26 mouse cellular contexts compared by ENCODE assay signal in the genomic region with DNA sequence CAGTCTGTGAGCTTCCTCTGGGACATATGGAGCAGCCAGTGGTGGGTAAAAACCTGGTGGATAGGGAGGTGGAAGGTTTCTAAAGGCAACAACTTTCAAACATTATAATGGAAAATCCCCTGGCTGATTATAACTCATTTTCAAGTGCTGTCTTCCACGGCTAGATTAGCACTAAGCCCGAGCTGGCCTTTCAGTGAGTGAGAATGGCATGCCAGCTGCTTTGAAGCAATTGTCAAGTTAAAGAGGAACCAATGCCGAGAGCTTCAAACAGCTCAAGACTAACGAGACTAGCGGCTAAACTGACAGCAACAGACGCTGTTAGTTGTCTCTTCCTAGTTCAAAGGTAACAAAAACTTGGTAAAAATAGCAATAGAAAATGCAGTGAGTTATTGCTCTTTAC.
DNase-seq lines count a peak whose midpoint lies in the region; ATAC-seq lines count a peak whose summit lies in the region.
"Had no signal": no experiment of that assay in that cellular context is flagged by ENCODE, and none has a peak within 500 bp of the region (broad histone marks: within the 10 kb centered on the region; RNA-seq: fewer than 3 reads in every experiment).

No protein-coding gene starts in this region.

- no peak overlapping the region for H3K27ac ChIP-seq in forebrain, embryonic 12.5 days
- no peak overlapping the region for H3K27ac ChIP-seq in forebrain, embryonic 11.5 days (ENCODE audit: low read depth, low read length)
- peak overlapping the region in 1 of 2 experiments; percentile 37; a peak in 1 of 4 replicates for H3K27ac ChIP-seq in heart, embryonic 14.5 days (replicated peaks in 1 of 2; ENCODE audit: control insufficient read depth in 1 of 2, insufficient read depth in 1 of 2, low read depth in 2 of 2, low read length in 2 of 2)
- no peak overlapping the region for H3K27ac ChIP-seq in heart, embryonic 10.5 days
- no peak overlapping the region for H3K27ac ChIP-seq in midbrain, embryonic 14.5 days (replicated peaks; ENCODE audit: low read depth, low read length)
- no peak overlapping the region for H3K27ac ChIP-seq in midbrain, embryonic 15.5 days
- H3K27ac ChIP-seq: gastrocnemius, adult 2 months; hindbrain, embryonic 14.5 days; layer of hippocampus, adult 2 months; limb, embryonic 10.5 days; neural tube, embryonic 13.5 days; stomach, embryonic 15.5 days had no signal

- ATAC-seq in forebrain, embryonic 12.5 days (ENCODE audit: low FRiP score) = 0 out of 2 replicates have a peak, but pooled peaks have one; percentile 39
- ATAC-seq in forebrain, embryonic 11.5 days (replicated peaks; ENCODE audit: low FRiP score) = no peak
- no peak for ATAC-seq in heart, embryonic 14.5 days (ENCODE audit: insufficient number of reproducible peaks, insufficient read depth, low FRiP score, low read depth)
- no peak for ATAC-seq in midbrain, embryonic 14.5 days (ENCODE audit: low FRiP score, low TSS enrichment)
- ATAC-seq in midbrain, embryonic 15.5 days (replicated peaks) = no peak
- ATAC-seq: inflammation-experienced regulatory T-cells, adult 6 months; Patski had no signal

- H3K27me3 ChIP-seq in forebrain, embryonic 12.5 days = no peaks in the 10 kb centered on the region
- no peaks in the 10 kb centered on the region for H3K27me3 ChIP-seq in forebrain, embryonic 11.5 days (ENCODE audit: control insufficient read depth, insufficient read depth, low read length)
- H3K27me3 ChIP-seq in heart, embryonic 14.5 days (ENCODE audit: control insufficient read depth, insufficient read depth, low read length) = no peaks in the 10 kb centered on the region
- no peaks in the 10 kb centered on the region for H3K27me3 ChIP-seq in heart, embryonic 10.5 days (ENCODE audit: insufficient read depth, poor library complexity, severe bottlenecking)
- no peaks in the 10 kb centered on the region for H3K27me3 ChIP-seq in midbrain, embryonic 14.5 days (ENCODE audit: control insufficient read depth, insufficient read depth, low read length)
- H3K27me3 ChIP-seq in midbrain, embryonic 15.5 days (replicated peaks) = no peaks in the 10 kb centered on the region
- H3K27me3 ChIP-seq: CH12.LX; neural tube, embryonic 13.5 days; Patski; stomach, embryonic 15.5 days had no signal

- H3K4me1 ChIP-seq in forebrain, embryonic 12.5 days = peaks cover 10% of the 10 kb centered on the region
- H3K4me1 ChIP-seq in forebrain, embryonic 11.5 days (replicated peaks; ENCODE audit: control insufficient read depth, insufficient read depth, low read length) = no peaks in the 10 kb centered on the region
- H3K4me1 ChIP-seq in heart, embryonic 14.5 days (ENCODE audit: control insufficient read depth in 2 of 2, insufficient read depth in 2 of 2, low read length in 2 of 2) = peaks cover 2 to 20% of the 10 kb centered on the region in 2 experiments; a peak in 3 of 4 replicates
- H3K4me1 ChIP-seq in heart, embryonic 10.5 days = no peaks in the 10 kb centered on the region; the same call in 1 of the 2 replicates
- H3K4me1 ChIP-seq in midbrain, embryonic 14.5 days (ENCODE audit: control insufficient read depth, insufficient read depth, low read length) = no peaks in the 10 kb centered on the region
- no peaks in the 10 kb centered on the region; the same call in 1 of the 2 replicates for H3K4me1 ChIP-seq in midbrain, embryonic 15.5 days
- H3K4me1 ChIP-seq: stomach, embryonic 15.5 days had no signal

- H3K9me3 ChIP-seq in forebrain, embryonic 12.5 days = no peaks in the 10 kb centered on the region
- H3K9me3 ChIP-seq in forebrain, embryonic 11.5 days (ENCODE audit: control insufficient read depth, low read length) = no peaks in the 10 kb centered on the region
- H3K9me3 ChIP-seq in heart, embryonic 14.5 days (ENCODE audit: control insufficient read depth, low read length) = no peaks in the 10 kb centered on the region
- H3K9me3 ChIP-seq in heart, embryonic 10.5 days = no peaks in the 10 kb centered on the region
- H3K9me3 ChIP-seq in midbrain, embryonic 14.5 days (ENCODE audit: control insufficient read depth, low read length) = no peaks in the 10 kb centered on the region
- no peaks in the 10 kb centered on the region for H3K9me3 ChIP-seq in midbrain, embryonic 15.5 days
- H3K9me3 ChIP-seq: limb, embryonic 10.5 days; neural tube, embryonic 13.5 days; stomach, embryonic 15.5 days had no signal

- no peaks in the 10 kb centered on the region for H3K36me3 ChIP-seq in forebrain, embryonic 12.5 days (replicated peaks)
- no peaks in the 10 kb centered on the region for H3K36me3 ChIP-seq in forebrain, embryonic 11.5 days (ENCODE audit: control insufficient read depth, insufficient read depth, low read length)
- no peaks in the 10 kb centered on the region for H3K36me3 ChIP-seq in heart, embryonic 14.5 days (ENCODE audit: control insufficient read depth, insufficient read depth, low read length)
- no peaks in the 10 kb centered on the region for H3K36me3 ChIP-seq in heart, embryonic 10.5 days
- no peaks in the 10 kb centered on the region for H3K36me3 ChIP-seq in midbrain, embryonic 14.5 days (ENCODE audit: control insufficient read depth, insufficient read depth, low read length)
- H3K36me3 ChIP-seq in midbrain, embryonic 15.5 days (replicated peaks) = no peaks in the 10 kb centered on the region
- H3K36me3 ChIP-seq: G1E; limb, embryonic 10.5 days; neural tube, embryonic 13.5 days; stomach, embryonic 15.5 days had no signal

- H3K9ac ChIP-seq in forebrain, embryonic 12.5 days = no peak overlapping the region
- H3K9ac ChIP-seq in forebrain, embryonic 11.5 days (ENCODE audit: low read length) = no peak overlapping the region
- H3K9ac ChIP-seq in heart, embryonic 14.5 days (ENCODE audit: low read length) = no peak overlapping the region
- H3K9ac ChIP-seq in midbrain, embryonic 14.5 days (replicated peaks; ENCODE audit: low read length) = no peak overlapping the region
- H3K9ac ChIP-seq in midbrain, embryonic 15.5 days = no peak overlapping the region
- H3K9ac ChIP-seq: hindbrain, embryonic 14.5 days; neural tube, embryonic 13.5 days; stomach, embryonic 15.5 days had no signal

- no peak for DNase-seq in forebrain, embryonic 11.5 days (ENCODE audit: low spot score)
- DNase-seq in heart, embryonic 10.5 days (ENCODE audit: low spot score) = no peak
- DNase-seq in midbrain, embryonic 14.5 days = peak; percentile 40
- DNase-seq in B cell, adult 2 months = no peak
- DNase-seq: cerebellum, adult 18-20 months; cerebellum, postnatal 14 days; gastrocnemius, adult 2 months; heart, postnatal 36 days; kidney, adult 18-20 months; kidney, postnatal 14 days; liver; lung, postnatal 4 days; right cerebral cortex, adult 18-20 months; thymus, postnatal 25 days had no signal

- H3K4me3 ChIP-seq in forebrain, embryonic 12.5 days (replicated peaks) = no peak overlapping the region
- no peak overlapping the region for H3K4me3 ChIP-seq in forebrain, embryonic 11.5 days (ENCODE audit: low read depth, low read length)
- no peak overlapping the region for H3K4me3 ChIP-seq in heart, embryonic 14.5 days (ENCODE audit: control insufficient read depth in 1 of 2, insufficient read depth in 1 of 2, low read depth in 1 of 2, low read length in 2 of 2)
- H3K4me3 ChIP-seq in heart, embryonic 10.5 days = no peak overlapping the region
- no peak overlapping the region for H3K4me3 ChIP-seq in midbrain, embryonic 14.5 days (replicated peaks; ENCODE audit: low read depth, low read length)
- no peak overlapping the region for H3K4me3 ChIP-seq in midbrain, embryonic 15.5 days
- H3K4me3 ChIP-seq: gastrocnemius, adult 2 months; layer of hippocampus, adult 2 months; limb, embryonic 10.5 days; neural tube, embryonic 13.5 days; stomach, embryonic 15.5 days had no signal

- H3K4me2 ChIP-seq in forebrain, embryonic 12.5 days = no peak overlapping the region
- H3K4me2 ChIP-seq in forebrain, embryonic 11.5 days (ENCODE audit: low read depth, low read length, severe bottlenecking) = no peak overlapping the region
- H3K4me2 ChIP-seq in heart, embryonic 14.5 days (ENCODE audit: low read length) = 0 out of 2 replicates have a peak overlapping the region, but pooled peaks have one; percentile 7
- H3K4me2 ChIP-seq in midbrain, embryonic 14.5 days (ENCODE audit: low read length) = no peak overlapping the region
- H3K4me2 ChIP-seq in midbrain, embryonic 15.5 days = no peak overlapping the region
- H3K4me2 ChIP-seq: hindbrain, embryonic 14.5 days; neural tube, embryonic 13.5 days; stomach, embryonic 15.5 days had no signal

- WGBS in forebrain, embryonic 12.5 days = 10% methylated on average over 6 of the region's 6 CpGs
- WGBS in forebrain, embryonic 11.5 days = 15% methylated on average over 6 of the region's 6 CpGs
- WGBS in heart, embryonic 14.5 days = 20% methylated on average over 6 of the region's 6 CpGs
- 26% methylated on average over 6 of the region's 6 CpGs for WGBS in heart, embryonic 10.5 days
- 9% methylated on average over 6 of the region's 6 CpGs for WGBS in midbrain, embryonic 14.5 days
- 12% methylated on average over 6 of the region's 6 CpGs for WGBS in midbrain, embryonic 15.5 days
